Mouse (Mus musculus): ENCODE data around the gene Dnajb12. TPM values are rescaled to one million over a fixed set of nuclear protein-coding genes. Genes with fewer than 3 reads are reported as not detected.

Gene Dnajb12
- polyA plus RNA-seq, 1 experiment: 44.6 TPM

DNA sequence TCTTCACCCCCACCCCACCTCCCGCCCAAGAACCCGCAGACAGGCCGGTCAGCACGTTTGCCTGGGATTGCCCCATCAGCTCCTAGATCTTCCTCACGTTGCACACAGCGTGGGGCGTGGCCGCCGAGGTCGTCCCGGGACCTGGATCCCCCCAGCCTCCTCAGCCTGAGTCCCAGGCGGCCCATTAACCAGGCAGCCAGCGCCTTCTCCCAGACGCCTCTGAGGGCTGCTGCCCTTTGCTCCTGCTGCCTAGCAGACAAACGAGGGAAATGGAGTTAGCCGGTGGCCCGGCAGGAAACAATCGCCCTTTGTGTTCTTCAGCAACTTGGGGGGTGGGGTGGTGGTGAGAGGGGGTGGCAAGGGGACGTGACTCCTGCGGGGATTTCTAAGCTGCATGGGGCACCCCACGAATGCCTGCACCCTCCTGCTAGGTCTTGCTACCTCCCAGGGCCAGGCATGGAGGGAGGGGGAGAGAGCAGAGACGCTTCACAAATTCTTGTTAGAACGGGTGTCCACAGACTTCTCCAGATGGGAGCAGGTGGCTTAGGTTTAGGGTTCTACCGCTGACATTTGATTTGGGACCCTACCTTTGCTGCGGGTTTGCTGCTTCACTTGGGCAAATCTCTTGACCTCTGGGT lies 32.3 kb downstream of the Dnajb12 start:
- Histone ChIP-seq H3K36me3 (ENCODE audit: control insufficient read depth, insufficient read depth, low read length) (no peaks in the 10 kb centered on the region), H3K4me1 (replicated peaks; ENCODE audit: control insufficient read depth, insufficient read depth, low read length) (peaks cover 67% of the 10 kb centered on the region), H3K4me3 (ENCODE audit: control insufficient read depth, insufficient read depth, low read length) (peak overlapping the region; percentile 31), H3K27ac (ENCODE audit: control insufficient read depth, insufficient read depth, low read length) (peak overlapping the region; percentile 33; the same call in 1 of the 2 replicates), H3K27me3 (ENCODE audit: control insufficient read depth, insufficient read depth, low read length) (no peaks in the 10 kb centered on the region)
- no peak for DNase-seq
- TF ChIP-seq POLR2A (IDR thresholded peaks at IDR 0.05; ENCODE audit: control insufficient read depth, extremely low read depth, insufficient read depth, low read length, poor library complexity) (no peak), CTCF (IDR thresholded peaks at IDR 0.05; ENCODE audit: borderline replicate concordance, control insufficient read depth, extremely low read depth, insufficient read depth, low read length, poor library complexity) (no peak)
- 18% methylated on average over 25 of the region's 25 CpGs for WGBS

DNA sequence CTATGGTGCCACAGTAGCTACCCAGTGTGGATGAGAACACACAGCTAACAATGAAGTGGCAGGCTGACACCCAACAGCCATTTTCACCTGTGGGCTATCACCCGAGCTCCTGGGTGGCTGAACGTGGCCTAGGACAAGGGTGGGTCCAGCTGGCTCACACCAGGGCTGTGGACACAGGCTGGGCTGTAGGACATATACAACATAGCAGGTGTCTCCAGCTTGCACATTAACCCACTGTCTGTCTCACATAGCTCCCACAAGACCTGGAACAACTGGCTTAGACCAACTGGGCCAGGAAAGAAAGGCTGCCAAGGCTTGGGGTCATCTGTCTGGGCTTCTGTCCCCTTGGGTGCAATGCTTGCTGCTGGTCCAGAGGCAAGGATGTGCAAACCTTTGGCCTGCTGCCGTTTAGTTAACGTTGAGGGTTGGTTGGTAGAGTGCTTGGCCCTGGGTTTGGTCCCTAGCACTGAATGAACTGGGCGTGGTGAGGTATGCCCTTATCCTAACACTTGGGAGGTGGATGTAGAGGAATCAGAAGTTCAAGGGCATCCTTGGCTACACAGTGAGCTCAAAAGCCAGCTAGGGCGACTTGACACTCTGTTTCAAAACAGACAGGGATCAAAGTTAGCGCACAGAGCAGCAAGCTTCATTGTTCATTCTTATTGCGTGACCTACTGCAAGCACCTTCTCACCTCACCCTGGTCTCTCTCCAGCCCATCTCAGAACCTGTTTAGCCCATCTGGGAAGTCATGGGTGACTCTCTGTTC lies 36.0 kb downstream of the Dnajb12 start:
- no peak for DNase-seq
- TF ChIP-seq CTCF (IDR thresholded peaks at IDR 0.05; ENCODE audit: borderline replicate concordance, control insufficient read depth, extremely low read depth, insufficient read depth, low read length, poor library complexity) (no peak), POLR2A (IDR thresholded peaks at IDR 0.05; ENCODE audit: control insufficient read depth, extremely low read depth, insufficient read depth, low read length, poor library complexity) (no peak)
- Histone ChIP-seq H3K4me3 (ENCODE audit: control insufficient read depth, insufficient read depth, low read length) (no peak overlapping the region), H3K27me3 (ENCODE audit: control insufficient read depth, insufficient read depth, low read length) (no peaks in the 10 kb centered on the region), H3K4me1 (replicated peaks; ENCODE audit: control insufficient read depth, insufficient read depth, low read length) (peaks cover 46% of the 10 kb centered on the region), H3K36me3 (ENCODE audit: control insufficient read depth, insufficient read depth, low read length) (no peaks in the 10 kb centered on the region), H3K27ac (ENCODE audit: control insufficient read depth, insufficient read depth, low read length) (no peak overlapping the region)
- WGBS: 89% methylated on average over 8 of the region's 8 CpGs

DNA sequence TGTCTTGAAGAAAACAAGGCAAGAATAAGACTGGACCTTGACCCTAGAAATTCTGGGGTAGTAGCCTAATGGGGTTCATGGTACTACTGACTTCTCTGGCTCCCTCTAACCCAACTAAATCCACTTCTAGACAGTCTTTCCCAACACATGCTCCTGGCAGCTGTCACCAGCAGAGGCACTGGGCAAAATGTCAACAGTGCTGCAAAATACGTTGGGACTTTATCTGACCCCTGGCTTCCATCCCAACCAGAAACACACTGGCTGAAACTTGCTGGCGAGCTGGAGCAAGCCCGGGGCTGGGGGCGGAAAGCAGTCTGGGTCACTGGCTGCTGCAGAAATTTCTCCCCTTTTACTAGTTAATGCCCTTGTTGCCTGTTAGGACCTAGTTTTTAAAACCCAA lies 36.8 kb downstream of the Dnajb12 start:
- Histone ChIP-seq H3K27ac (ENCODE audit: control insufficient read depth, insufficient read depth, low read length) (no peak overlapping the region), H3K36me3 (ENCODE audit: control insufficient read depth, insufficient read depth, low read length) (no peaks in the 10 kb centered on the region), H3K27me3 (ENCODE audit: control insufficient read depth, insufficient read depth, low read length) (no peaks in the 10 kb centered on the region), H3K4me3 (ENCODE audit: control insufficient read depth, insufficient read depth, low read length) (no peak overlapping the region), H3K4me1 (replicated peaks; ENCODE audit: control insufficient read depth, insufficient read depth, low read length) (peaks cover 46% of the 10 kb centered on the region)
- DNase-seq: no peak
- TF ChIP-seq POLR2A (IDR thresholded peaks at IDR 0.05; ENCODE audit: control insufficient read depth, extremely low read depth, insufficient read depth, low read length, poor library complexity) (no peak), CTCF (IDR thresholded peaks at IDR 0.05; ENCODE audit: borderline replicate concordance, control insufficient read depth, extremely low read depth, insufficient read depth, low read length, poor library complexity) (no peak)
- 48% methylated on average over 4 of the region's 4 CpGs for WGBS

DNA sequence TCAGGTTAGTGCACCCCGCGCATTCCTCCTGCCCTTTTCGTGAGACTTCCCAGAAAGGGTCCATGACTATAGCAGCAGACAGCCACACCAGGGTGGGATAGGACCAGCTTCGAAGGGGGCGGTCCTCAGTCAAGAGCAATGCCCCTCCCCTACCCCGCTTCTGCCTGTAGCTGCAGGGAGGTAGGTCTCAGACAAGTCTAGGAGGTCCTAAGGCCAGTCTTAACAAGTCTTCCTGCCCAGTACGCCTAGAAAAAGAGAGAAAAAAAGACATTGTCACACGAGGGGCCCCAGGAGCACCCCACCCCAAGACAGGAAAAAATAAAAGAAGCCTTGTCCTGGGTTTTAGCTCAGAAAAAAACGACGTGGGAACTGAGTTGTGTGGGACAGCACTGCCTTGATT lies 37.3 kb downstream of the Dnajb12 start:
- H3K27me3 ChIP-seq (ENCODE audit: control insufficient read depth, insufficient read depth, low read length): no peaks in the 10 kb centered on the region
- H3K36me3 ChIP-seq (ENCODE audit: control insufficient read depth, insufficient read depth, low read length): no peaks in the 10 kb centered on the region
- H3K4me1 ChIP-seq (replicated peaks; ENCODE audit: control insufficient read depth, insufficient read depth, low read length): peaks cover 46% of the 10 kb centered on the region
- peak; percentile 43 for DNase-seq
- TF ChIP-seq CTCF (IDR thresholded peaks at IDR 0.05; ENCODE audit: borderline replicate concordance, control insufficient read depth, extremely low read depth, insufficient read depth, low read length, poor library complexity) (no peak), POLR2A (IDR thresholded peaks at IDR 0.05; ENCODE audit: control insufficient read depth, extremely low read depth, insufficient read depth, low read length, poor library complexity) (no peak)
- H3K27ac ChIP-seq (ENCODE audit: control insufficient read depth, insufficient read depth, low read length): no peak overlapping the region
- H3K4me3 ChIP-seq (ENCODE audit: control insufficient read depth, insufficient read depth, low read length): no peak overlapping the region
- 4% methylated on average over 10 of the region's 10 CpGs for WGBS

DNA sequence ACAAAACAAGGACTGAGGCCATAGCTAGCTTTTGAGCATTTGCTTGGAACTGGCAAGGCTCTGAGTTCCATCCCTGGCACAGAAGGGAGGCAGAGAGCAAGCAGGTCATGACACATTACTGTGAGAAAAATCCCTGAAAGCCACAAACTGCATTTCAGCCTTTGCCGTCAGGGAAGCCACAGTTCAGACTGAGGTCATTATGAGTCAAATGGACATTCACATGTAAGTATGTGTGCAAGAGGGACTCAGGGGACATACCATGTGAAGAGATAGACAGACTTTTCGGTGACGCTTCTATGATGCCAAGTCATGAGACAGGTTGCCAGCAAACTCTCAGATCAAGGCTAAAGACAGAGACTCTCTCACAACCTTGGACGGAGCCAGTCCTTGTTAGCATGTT lies 38.8 kb downstream of the Dnajb12 start:
- Histone ChIP-seq H3K36me3 (ENCODE audit: control insufficient read depth, insufficient read depth, low read length) (no peaks in the 10 kb centered on the region), H3K27me3 (ENCODE audit: control insufficient read depth, insufficient read depth, low read length) (no peaks in the 10 kb centered on the region), H3K27ac (ENCODE audit: control insufficient read depth, insufficient read depth, low read length) (no peak overlapping the region), H3K4me3 (ENCODE audit: control insufficient read depth, insufficient read depth, low read length) (no peak overlapping the region), H3K4me1 (replicated peaks; ENCODE audit: control insufficient read depth, insufficient read depth, low read length) (peaks cover 43% of the 10 kb centered on the region)
- WGBS: 95% methylated on average over 4 of the region's 4 CpGs
- no peak for DNase-seq
- no peak for TF ChIP-seq CTCF (IDR thresholded peaks at IDR 0.05; ENCODE audit: borderline replicate concordance, control insufficient read depth, extremely low read depth, insufficient read depth, low read length, poor library complexity)
- no peak for TF ChIP-seq POLR2A (IDR thresholded peaks at IDR 0.05; ENCODE audit: control insufficient read depth, extremely low read depth, insufficient read depth, low read length, poor library complexity)

DNA sequence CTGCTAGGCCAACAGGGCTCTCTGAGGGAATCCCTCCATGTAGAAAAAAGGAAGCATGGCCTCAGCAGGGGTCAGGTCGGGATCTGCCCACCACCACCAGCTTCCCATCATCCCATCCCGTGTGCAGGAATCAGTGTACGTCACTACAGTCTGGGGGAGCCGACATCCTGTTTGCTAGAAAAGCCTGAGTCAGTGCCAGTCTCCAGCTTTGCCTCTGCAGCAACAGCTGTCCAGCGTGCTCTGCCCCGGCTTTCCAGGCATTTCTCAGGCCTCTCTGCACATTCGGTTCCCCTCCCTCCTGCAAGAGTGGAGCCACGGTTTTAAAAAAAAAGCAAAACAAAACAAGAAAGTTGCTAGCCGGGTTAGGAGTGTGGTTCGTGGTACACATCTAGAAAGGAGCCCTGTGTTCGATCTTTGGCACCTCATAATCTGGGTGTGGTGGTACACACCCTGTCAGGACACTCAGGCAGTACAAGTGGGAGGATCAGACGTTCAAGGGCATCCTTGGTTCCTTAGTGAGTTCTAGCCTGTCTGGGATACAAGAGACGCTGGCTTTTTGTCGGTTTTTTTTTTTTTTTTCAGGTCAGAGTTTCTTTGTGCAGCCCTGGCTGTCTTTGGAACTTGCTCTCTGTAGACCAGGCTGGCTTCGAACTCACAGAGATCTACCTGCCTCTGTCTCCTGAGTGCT lies 40.3 kb downstream of the Dnajb12 start:
- Histone ChIP-seq H3K36me3 (ENCODE audit: control insufficient read depth, insufficient read depth, low read length) (no peaks in the 10 kb centered on the region), H3K27ac (ENCODE audit: control insufficient read depth, insufficient read depth, low read length) (no peak overlapping the region), H3K4me3 (ENCODE audit: control insufficient read depth, insufficient read depth, low read length) (no peak overlapping the region), H3K27me3 (ENCODE audit: control insufficient read depth, insufficient read depth, low read length) (no peaks in the 10 kb centered on the region), H3K4me1 (replicated peaks; ENCODE audit: control insufficient read depth, insufficient read depth, low read length) (peaks cover 43% of the 10 kb centered on the region)
- DNase-seq: no peak
- TF ChIP-seq CTCF (IDR thresholded peaks at IDR 0.05; ENCODE audit: borderline replicate concordance, control insufficient read depth, extremely low read depth, insufficient read depth, low read length, poor library complexity): no peak
- TF ChIP-seq POLR2A (IDR thresholded peaks at IDR 0.05; ENCODE audit: control insufficient read depth, extremely low read depth, insufficient read depth, low read length, poor library complexity): no peak
- WGBS: 62% methylated on average over 15 of the region's 15 CpGs
